Mouse (Mus musculus) limb, embryonic 12.5 days (tissue): ENCODE results near the gene Cct7. TPM values are rescaled to one million over a fixed set of nuclear protein-coding genes. Genes with fewer than 3 reads are reported as not detected.
"Not testable (repeated sequence)": the region's sequence is repeated elsewhere in the genome, so short reads cannot be mapped to it uniquely, and the experiment has no call there.

Source experiments
- ATAC-seq: fragments of 200-750 bp; cut with Nextera tagmentation; 2 replicates; pipeline ENCODE4 v1.8.0; 2017; ENCODE audit warnings: low read depth, moderate TSS enrichment; ENCODE audit not compliant: insufficient number of reproducible peaks, insufficient read depth, low FRiP score, low TSS enrichment
- H3K27ac ChIP-seq: fragments of 300-500 bp; sonication (generic); 2 replicates; pipeline ENCODE4 v1.5.1; 2016; ENCODE audit warnings: mild to moderate bottlenecking, moderate library complexity
- H3K27me3 ChIP-seq: fragments of 300-500 bp; sonication (generic); 2 replicates; pipeline ENCODE4 v1.6.1; 2016; ENCODE audit warnings: mild to moderate bottlenecking, moderate library complexity
- H3K36me3 ChIP-seq: fragments of 300-500 bp; sonication (generic); 2 replicates; pipeline ENCODE4 v1.6.1; 2016; ENCODE audit warnings: mild to moderate bottlenecking, moderate library complexity
- H3K4me1 ChIP-seq: fragments of 300-500 bp; sonication (generic); replicated peaks from 2 replicates; pipeline ENCODE4 v1.6.1; 2016
- H3K4me2 ChIP-seq: fragments of 300-500 bp; sonication (generic); 2 replicates; pipeline ENCODE4 v1.6.1; 2016; ENCODE audit warnings: mild to moderate bottlenecking, moderate library complexity
- H3K4me3 ChIP-seq: fragments of 300-500 bp; sonication (generic); replicated peaks from 2 replicates; pipeline ENCODE4 v1.5.1; 2016; ENCODE audit warnings: mild to moderate bottlenecking
- H3K9ac ChIP-seq: fragments of 300-500 bp; sonication (generic); replicated peaks from 2 replicates; pipeline ENCODE4 v1.6.1; 2016; ENCODE audit warnings: mild to moderate bottlenecking, moderate library complexity
- H3K9me3 ChIP-seq: fragments of 300-500 bp; sonication (generic); 2 replicates; pipeline ENCODE4 v1.6.1; 2016; ENCODE audit warnings: mild to moderate bottlenecking, moderate library complexity
- WGBS: fragments of 180-500 bp; shearing (Covaris S2); methylation state at CpG from one replicate; pipeline ENCODE4 v1.1.7; 2016; 5-methylcytosine and 5-hydroxymethylcytosine counted together
- polyA plus RNA-seq: library from polyadenylated mRNA; unstranded; fragments of >200 nt; fragmentation: Nextera tagmentation; extraction: Ambion mirVana; gene quantifications from 2 replicates; pipeline ENCODE4 v1.2.1, GENCODE M21; 2016

Cct7 gene
- polyA plus RNA-seq, 1 experiment from 2014 or later, result 557 TPM

GRCm38 (mm10) chr6:85433865-85434264, 17.4 kb upstream of the Cct7 start:
- no peak overlapping the region for H3K4me2 ChIP-seq
- no peak overlapping the region for H3K4me3 ChIP-seq
- no peak overlapping the region for H3K9ac ChIP-seq
- H3K4me1 ChIP-seq, result peaks cover 4% of the 10 kb centered on the region; the same call in 1 of the 2 replicates
- 83% methylated on average over 5 of the region's 5 CpGs for WGBS
- no peaks in the 10 kb centered on the region for H3K27me3 ChIP-seq
- H3K27ac ChIP-seq, result no peak overlapping the region
- no peak for ATAC-seq
- H3K36me3 ChIP-seq, result peaks cover 10% of the 10 kb centered on the region
- no peaks in the 10 kb centered on the region for H3K9me3 ChIP-seq

- WGBS, result 85% methylated on average over 1 of the region's 1 CpGs
- no peaks in the 10 kb centered on the region for H3K27me3 ChIP-seq
- H3K9ac ChIP-seq, result no peak overlapping the region
- H3K4me1 ChIP-seq, result peaks cover 4% of the 10 kb centered on the region; the same call in 1 of the 2 replicates
- H3K4me3 ChIP-seq, result no peak overlapping the region
- H3K9me3 ChIP-seq, result no peaks in the 10 kb centered on the region
- no peak for ATAC-seq
- no peak overlapping the region for H3K4me2 ChIP-seq
- H3K27ac ChIP-seq, result no peak overlapping the region
- H3K36me3 ChIP-seq, result peaks cover 34% of the 10 kb centered on the region
Measured at GRCm38 (mm10) chr6:85436204-85436603, 15.1 kb upstream of the Cct7 start.

- H3K27me3 ChIP-seq, result no peaks in the 10 kb centered on the region
- no peak overlapping the region for H3K27ac ChIP-seq
- H3K4me1 ChIP-seq, result peaks cover 4% of the 10 kb centered on the region; the same call in 1 of the 2 replicates
- peaks cover 38% of the 10 kb centered on the region for H3K36me3 ChIP-seq
- 88% methylated on average over 5 of the region's 6 CpGs for WGBS
- ATAC-seq, result no peak
- H3K4me3 ChIP-seq, result no peak overlapping the region
- H3K4me2 ChIP-seq, result no peak overlapping the region
- H3K9ac ChIP-seq, result no peak overlapping the region
- H3K9me3 ChIP-seq, result no peaks in the 10 kb centered on the region
Measured at GRCm38 (mm10) chr6:85436631-85437030, 14.7 kb upstream of the Cct7 start.

- Histone ChIP-seq H3K27ac (no peak overlapping the region), H3K27me3 (no peaks in the 10 kb centered on the region), H3K9ac (no peak overlapping the region), H3K36me3 (peaks cover 82% of the 10 kb centered on the region), H3K9me3 (no peaks in the 10 kb centered on the region), H3K4me2 (no peak overlapping the region), H3K4me3 (no peak overlapping the region), H3K4me1 (0 out of 2 replicates have a peak, but pooled peaks cover 4% of the 10 kb centered on the region)
- ATAC-seq, result no peak
- WGBS, result 89% methylated on average over 4 of the region's 4 CpGs
Measured at GRCm38 (mm10) chr6:85441142-85441541, 10.2 kb upstream of the Cct7 start.

- no peaks in the 10 kb centered on the region for H3K27me3 ChIP-seq
- no peaks in the 10 kb centered on the region for H3K9me3 ChIP-seq
- 87% methylated on average over 3 of the region's 3 CpGs for WGBS
- peaks cover 83% of the 10 kb centered on the region for H3K36me3 ChIP-seq
- no peak overlapping the region for H3K4me3 ChIP-seq
- no peak overlapping the region for H3K27ac ChIP-seq
- no peaks in the 10 kb centered on the region for H3K4me1 ChIP-seq
- no peak for ATAC-seq
- no peak overlapping the region for H3K4me2 ChIP-seq
- H3K9ac ChIP-seq, result no peak overlapping the region
Measured at GRCm38 (mm10) chr6:85443488-85444233, 7.7 kb upstream of the Cct7 start.

- Histone ChIP-seq H3K9me3 (no peaks in the 10 kb centered on the region), H3K36me3 (peaks cover 76% of the 10 kb centered on the region), H3K9ac (no peak overlapping the region), H3K4me2 (no peak overlapping the region), H3K4me1 (no peaks in the 10 kb centered on the region), H3K27me3 (no peaks in the 10 kb centered on the region), H3K4me3 (no peak overlapping the region), H3K27ac (no peak overlapping the region)
- 87% methylated on average over 8 of the region's 8 CpGs for WGBS
- no peak for ATAC-seq
Measured at GRCm38 (mm10) chr6:85444266-85444965, 6.9 kb upstream of the Cct7 start.

GRCm38 (mm10) chr6:85445286-85445685, 6.0 kb upstream of the Cct7 start:
- H3K4me1 ChIP-seq, result no peaks in the 10 kb centered on the region
- H3K9ac ChIP-seq, result 0 out of 2 replicates have a peak overlapping the region, but pooled peaks have one; percentile 9
- WGBS, result 83% methylated on average over 5 of the region's 5 CpGs
- ATAC-seq, result no peak
- no peaks in the 10 kb centered on the region for H3K9me3 ChIP-seq
- peaks cover 67% of the 10 kb centered on the region for H3K36me3 ChIP-seq
- no peaks in the 10 kb centered on the region for H3K27me3 ChIP-seq
- no peak overlapping the region for H3K27ac ChIP-seq
- H3K4me3 ChIP-seq, result no peak overlapping the region
- no peak overlapping the region for H3K4me2 ChIP-seq

- Histone ChIP-seq H3K4me2 (no peak overlapping the region), H3K36me3 (peaks cover 46% of the 10 kb centered on the region), H3K9me3 (no peaks in the 10 kb centered on the region), H3K4me1 (no peaks in the 10 kb centered on the region), H3K27me3 (no peaks in the 10 kb centered on the region), H3K9ac (no peak overlapping the region), H3K4me3 (no peak overlapping the region), H3K27ac (no peak overlapping the region)
- ATAC-seq, result no peak
- 84% methylated on average over 6 of the region's 6 CpGs for WGBS
Measured at GRCm38 (mm10) chr6:85447351-85447750, 4.0 kb upstream of the Cct7 start.

GRCm38 (mm10) chr6:85450140-85450539, 1.2 kb upstream of the Cct7 start:
- H3K27me3 ChIP-seq, ATAC-seq, H3K9me3 ChIP-seq, H3K27ac ChIP-seq: not testable (repeated sequence)
- peak overlapping the region; percentile 71; the same call in 1 of the 2 replicates for H3K9ac ChIP-seq
- peaks cover 23% of the 10 kb centered on the region for H3K4me1 ChIP-seq
- H3K4me2 ChIP-seq, result peak overlapping the region; percentile 94
- H3K36me3 ChIP-seq, result peaks cover 27% of the 10 kb centered on the region
- H3K4me3 ChIP-seq, result peak overlapping the region; percentile 76; the same call in 1 of the 2 replicates
- 64% methylated on average over 1 of the region's 1 CpGs for WGBS

- peak within 1 kb of the TSS; percentile 94 for H3K4me2 ChIP-seq
- peaks cover 16% of the 10 kb centered on the region; the same call in 1 of the 2 replicates for H3K36me3 ChIP-seq
- H3K9me3 ChIP-seq, result no peaks in the 10 kb centered on the region
- H3K4me1 ChIP-seq, result peaks cover 26% of the 10 kb centered on the region
- ATAC-seq, result peak; percentile 91
- under 1% methylated on average over 54 of the region's 54 CpGs for WGBS
- peak within 1 kb of the TSS; percentile 92 for H3K27ac ChIP-seq
- no peaks in the 10 kb centered on the region for H3K27me3 ChIP-seq
- H3K9ac ChIP-seq, result peak within 1 kb of the TSS; percentile 88
- H3K4me3 ChIP-seq, result peak within 1 kb of the TSS; percentile 76
Measured at GRCm38 (mm10) chr6:85451664-85452410, 523 bp downstream of the Cct7 start, which contains the start of gene Pradc1. Gene Pradc1 (minus strand): TSS chr6:85451970.

GRCm38 (mm10) chr6:85452411-85452665, 1.0 kb downstream of the Cct7 start:
- peak overlapping the region; percentile 94 for H3K4me2 ChIP-seq
- H3K27me3 ChIP-seq, result no peaks in the 10 kb centered on the region
- ATAC-seq, result no peak
- H3K36me3 ChIP-seq, result peaks cover 14% of the 10 kb centered on the region; the same call in 1 of the 2 replicates
- H3K4me3 ChIP-seq, result peak overlapping the region; percentile 76
- no peaks in the 10 kb centered on the region for H3K9me3 ChIP-seq
- H3K27ac ChIP-seq, result peak overlapping the region; percentile 92
- under 1% methylated on average over 15 of the region's 15 CpGs for WGBS
- peaks cover 26% of the 10 kb centered on the region for H3K4me1 ChIP-seq
- peak overlapping the region; percentile 88 for H3K9ac ChIP-seq
